Mouse (Mus musculus) right cerebral cortex, postnatal 4 days (tissue): ENCODE measurements at regions not wholly inside any gene's neighbourhood (a gene's known extent, or its start where the extent isn't known, plus 50 kb on each side); places are given as distances from the start of the nearest gene placed in this dataset.

Source experiments
- DNase-seq: peaks from one replicate; pipeline ENCODE4 v3.0.0-alpha.2; 2022

DNA sequence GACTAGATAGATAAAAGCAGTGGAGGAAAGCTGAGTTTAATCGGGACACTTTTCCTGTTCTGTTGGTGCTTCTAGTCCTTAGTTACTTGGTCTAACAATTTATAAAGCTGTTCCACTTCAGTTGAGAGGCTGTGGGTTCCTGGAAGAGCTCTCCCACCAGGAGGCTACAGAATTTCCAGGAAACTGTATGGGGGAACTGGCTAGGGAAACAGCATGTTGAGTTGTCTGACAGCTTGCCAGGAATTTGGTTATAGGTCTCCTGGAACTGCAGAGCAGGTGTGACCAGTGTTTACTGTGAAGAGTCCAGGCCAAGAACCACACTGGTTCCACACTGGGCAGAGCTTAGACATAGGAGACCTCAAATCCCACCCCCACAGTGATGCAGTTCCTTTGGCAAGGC, 65.0 kb upstream of the Pik3cg start:
- DNase-seq, result no peak

DNA sequence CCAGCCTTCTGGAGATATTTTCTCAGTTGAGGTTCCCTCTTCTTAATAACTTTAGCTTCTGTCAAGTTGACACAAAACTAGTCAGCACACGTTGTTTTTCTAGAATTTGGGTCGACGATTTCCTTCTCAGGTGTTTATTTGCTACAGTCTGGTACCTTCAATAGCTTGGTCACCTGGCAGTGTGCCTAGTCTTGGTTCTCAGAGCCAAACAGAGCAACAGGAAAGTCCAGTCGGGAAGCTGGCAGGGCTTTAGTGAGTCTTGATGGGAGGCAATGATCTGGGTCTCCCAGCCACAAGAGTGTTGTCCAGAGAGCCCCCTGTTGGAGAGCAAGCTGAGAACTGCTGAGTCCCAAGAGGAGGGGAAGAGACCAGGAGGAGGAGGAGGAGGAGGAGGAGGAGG, 71.4 kb upstream of the Pik3cg start:
- DNase-seq, result no peak

GRCm38 (mm10) chr12:32280309-32280708, 71.8 kb upstream of the Pik3cg start:
- no peak for DNase-seq

GRCm38 (mm10) chr12:32282371-32283163, 74.1 kb upstream of the Pik3cg start:
- no peak for DNase-seq

DNA sequence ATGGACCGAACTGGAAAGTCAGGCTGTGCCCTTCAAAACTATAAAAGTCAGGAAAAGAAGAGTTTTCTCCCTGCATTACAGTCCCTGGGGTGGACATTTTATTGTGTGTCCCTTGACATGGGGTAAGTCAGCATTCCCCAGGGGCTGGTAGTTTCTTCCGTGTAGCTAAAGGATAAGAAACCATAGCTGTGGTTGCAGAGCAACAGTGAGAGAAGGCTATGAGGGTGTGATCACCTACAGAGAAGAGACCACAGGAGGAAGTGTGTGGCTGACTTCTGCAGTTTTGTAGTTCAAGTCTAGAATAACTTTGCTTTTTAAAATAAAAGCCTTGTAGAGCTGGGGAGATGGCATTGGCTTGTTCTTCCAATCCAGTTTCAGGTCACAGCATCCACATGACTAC, 76.6 kb upstream of the Pik3cg start:
- DNase-seq, result no peak

GRCm38 (mm10) chr12:32286652-32287051, 78.2 kb upstream of the Pik3cg start:
- DNase-seq, result no peak

GRCm38 (mm10) chr12:32291145-32291544, 82.7 kb upstream of the Pik3cg start:
- no peak for DNase-seq

DNA sequence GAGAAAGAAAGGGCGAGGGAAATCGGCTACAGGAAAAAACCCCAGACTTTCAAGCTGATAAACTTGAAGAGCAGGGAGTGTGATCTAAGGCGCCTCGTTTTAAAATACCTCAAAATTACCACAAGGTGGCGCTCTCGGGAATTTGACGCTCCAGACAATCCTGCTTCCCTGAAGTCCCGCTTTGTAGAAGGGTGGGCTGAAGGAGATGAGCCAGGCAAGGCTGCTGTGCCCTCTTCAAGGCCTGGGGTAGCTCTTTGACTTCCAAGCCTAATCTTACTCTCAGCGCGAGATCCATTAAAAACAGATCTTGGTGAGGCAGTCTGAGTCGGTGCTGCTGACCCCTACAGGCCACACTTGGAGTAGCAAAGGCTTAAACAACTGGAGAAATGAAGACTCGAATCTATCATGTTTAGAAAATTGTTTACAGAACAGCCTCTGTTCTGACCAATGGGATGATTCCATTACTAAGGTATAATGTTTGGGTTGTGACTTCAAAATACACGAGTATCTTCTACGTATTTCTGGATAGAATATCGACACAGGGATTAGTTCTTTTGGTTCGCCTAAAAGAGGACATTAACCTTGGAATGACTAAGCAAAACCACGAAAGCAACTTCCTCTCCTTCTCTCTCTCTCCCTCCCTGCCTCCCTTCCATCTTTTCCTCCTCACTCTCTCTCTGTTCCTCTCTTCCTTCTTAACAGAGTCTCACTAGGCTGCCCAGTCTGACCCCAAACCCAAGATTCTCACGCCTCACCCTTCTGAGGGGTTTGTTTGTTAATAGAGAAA, 83.7 kb upstream of the Pik3cg start:
- peak; percentile 51 for DNase-seq

- DNase-seq, result no peak
Observed at GRCm38 (mm10) chr12:32292749-32293128, 84.3 kb upstream of the Pik3cg start.

DNA sequence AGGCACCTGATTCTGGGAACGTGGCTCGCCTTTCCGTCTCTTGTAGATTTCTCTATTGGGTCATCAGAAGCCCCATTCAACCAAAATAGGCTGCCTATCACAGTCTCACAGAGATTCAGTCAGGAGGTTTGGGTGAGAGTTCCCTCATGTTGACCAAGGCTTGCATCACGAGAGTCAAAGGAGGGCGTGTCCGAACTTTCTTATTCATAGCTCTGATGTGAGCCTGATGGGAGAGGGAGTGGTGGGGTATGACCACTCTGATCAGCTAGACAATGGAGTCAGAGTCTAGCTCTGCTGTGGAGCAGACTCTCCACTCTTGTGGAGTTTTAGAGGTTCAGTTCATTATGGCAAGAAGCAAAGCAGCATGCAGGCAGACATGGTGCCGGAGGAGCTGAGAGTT, 81.1 kb upstream of the Ccdc71l start:
- DNase-seq, result no peak

GRCm38 (mm10) chr12:32299714-32300113, 78.8 kb upstream of the Ccdc71l start:
- no peak for DNase-seq

GRCm38 (mm10) chr12:32305736-32306135, 72.8 kb upstream of the Ccdc71l start:
- DNase-seq, result no peak

GRCm38 (mm10) chr12:32306326-32306725, 72.2 kb upstream of the Ccdc71l start:
- no peak for DNase-seq

GRCm38 (mm10) chr12:32307280-32308006, 71.1 kb upstream of the Ccdc71l start:
- no peak for DNase-seq

GRCm38 (mm10) chr12:32315099-32315783, 63.3 kb upstream of the Ccdc71l start:
- DNase-seq, result no peak
